Mouse (Mus musculus) cerebellum, adult 2 months (tissue): ENCODE measurements around the gene P4ha2. TPM values are rescaled to one million over a fixed set of nuclear protein-coding genes. Genes with fewer than 3 reads are reported as not detected.

Source experiments
- DNase-seq, 2 experiments: peaks; one replicate each; pipeline ENCODE4 v3.0.0; 2021
- H3K27ac ChIP-seq: fragments of 200-500 bp; 2 replicates; pipeline ENCODE4 v1.5.1; 2012; ENCODE audit warnings: low read length, control low read depth, inconsistent platforms; ENCODE audit not compliant: insufficient read depth
- H3K27me3 ChIP-seq: fragments of 200-500 bp; 2 replicates; pipeline ENCODE4 v1.6.1; 2012; ENCODE audit warnings: inconsistent platforms, mild to moderate bottlenecking, low read length, moderate library complexity; ENCODE audit not compliant: control insufficient read depth, insufficient read depth
- H3K4me1 ChIP-seq: fragments of 200-500 bp; 2 replicates; pipeline ENCODE4 v1.6.1; 2011; ENCODE audit warnings: low read length; ENCODE audit not compliant: control insufficient read depth, insufficient read depth
- H3K4me3 ChIP-seq: fragments of 200-500 bp; replicated peaks from 2 replicates; pipeline ENCODE3; 2011; ENCODE audit warnings: mild to moderate bottlenecking, low read depth, low read length, control low read depth; ENCODE audit not compliant: insufficient read depth
- CTCF ChIP-seq: fragments of 200-500 bp; IDR thresholded peaks from 2 replicates; pipeline ENCODE4 v1.5.1; 2011; ENCODE audit warnings: low read depth, mild to moderate bottlenecking, control low read depth, low read length, moderate library complexity, borderline replicate concordance; ENCODE audit not compliant: insufficient read depth
- POLR2A ChIP-seq: fragments of 200-500 bp; IDR thresholded peaks from 2 replicates; pipeline ENCODE4 v1.6.1; 2011; ENCODE audit warnings: low read length, control low read depth, borderline replicate concordance; ENCODE audit not compliant: insufficient read depth
- WGBS: fragments of 180-500 bp; shearing (Covaris S2); methylation state at CpG from one replicate; pipeline ENCODE4 v1.1.7; 2018; 5-methylcytosine and 5-hydroxymethylcytosine counted together
- polyA plus RNA-seq: library from polyadenylated mRNA; depleted of rRNA; stranded (reverse); fragments of >200 nt; gene quantifications from 2 replicates; pipeline ENCODE4 v1.2.3, GENCODE M21; 2012

Gene P4ha2
- polyA plus RNA-seq, 1 experiment: 13.6 TPM

DNA sequence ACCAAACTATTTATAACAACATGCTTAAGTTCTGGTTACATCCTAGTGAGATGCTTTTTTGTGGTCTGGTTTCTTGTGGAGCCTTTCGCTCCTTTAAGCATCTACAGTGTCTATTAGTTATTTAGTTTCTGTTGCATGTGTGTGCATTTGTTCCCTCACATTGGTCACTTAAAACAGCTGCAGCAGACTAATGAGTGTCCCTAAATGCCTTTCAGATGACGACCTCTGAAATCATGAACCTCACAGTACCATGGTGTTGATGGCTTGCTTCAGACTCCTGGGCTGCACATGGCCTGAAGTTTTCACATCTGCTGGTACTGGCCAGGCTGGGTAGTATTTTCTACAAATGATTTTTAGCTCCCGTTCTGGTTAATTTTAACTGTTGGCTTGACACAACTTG, 53.1 kb downstream of the P4ha2 start:
- Histone ChIP-seq H3K27me3 (no peaks in the 10 kb centered on the region), H3K4me3 (no peak overlapping the region), H3K4me1 (peaks cover 6% of the 10 kb centered on the region), H3K27ac (no peak overlapping the region)
- no peak for DNase-seq
- no peak for TF ChIP-seq CTCF
- no peak for TF ChIP-seq POLR2A
- 93% methylated on average over 3 of the region's 3 CpGs for WGBS

GRCm38 (mm10) chr11:54155864-54156263, 56.0 kb downstream of the P4ha2 start:
- no peak for TF ChIP-seq POLR2A
- no peak for TF ChIP-seq CTCF
- Histone ChIP-seq H3K4me1 (peaks cover 6% of the 10 kb centered on the region), H3K27ac (0 out of 2 replicates have a peak overlapping the region, but pooled peaks have one; percentile 43), H3K27me3 (no peaks in the 10 kb centered on the region), H3K4me3 (no peak overlapping the region)
- 38% methylated on average over 6 of the region's 6 CpGs for whole genome bisulfite sequencing
- DNase-seq: peak; percentile 61 to 87

DNA sequence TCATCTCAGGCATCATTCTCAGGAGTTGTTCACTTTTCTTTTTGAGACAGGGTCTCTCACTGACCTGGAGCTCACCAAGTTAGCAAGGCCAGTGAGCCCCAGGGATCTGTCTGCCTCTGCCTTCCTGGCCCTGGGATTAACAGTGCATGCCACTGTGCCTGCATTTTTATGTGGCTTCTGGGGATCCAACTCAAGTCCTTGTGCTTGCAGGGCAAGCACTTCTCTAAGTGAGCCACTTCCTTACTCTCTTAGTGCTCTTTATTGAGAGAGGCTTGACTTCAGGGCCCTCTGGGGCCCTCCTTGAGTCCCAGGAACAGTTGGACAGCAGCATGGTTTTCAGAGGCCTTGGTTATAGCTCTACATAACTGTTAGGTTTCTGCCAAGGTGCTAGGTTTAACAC, 56.6 kb downstream of the P4ha2 start:
- H3K4me3 ChIP-seq: no peak overlapping the region
- H3K4me1 ChIP-seq: peaks cover 6% of the 10 kb centered on the region
- TF ChIP-seq POLR2A: no peak
- TF ChIP-seq CTCF: no peak
- DNase-seq: no peak
- no peak overlapping the region for H3K27ac ChIP-seq
- no peaks in the 10 kb centered on the region for H3K27me3 ChIP-seq

GRCm38 (mm10) chr11:54157586-54157985, 57.7 kb downstream of the P4ha2 start:
- Histone ChIP-seq H3K4me3 (no peak overlapping the region), H3K4me1 (peaks cover 6% of the 10 kb centered on the region), H3K27me3 (no peaks in the 10 kb centered on the region), H3K27ac (no peak overlapping the region)
- no peak for DNase-seq
- TF ChIP-seq CTCF (no peak), POLR2A (no peak)
- WGBS: 89% methylated on average over 8 of the region's 8 CpGs

DNA sequence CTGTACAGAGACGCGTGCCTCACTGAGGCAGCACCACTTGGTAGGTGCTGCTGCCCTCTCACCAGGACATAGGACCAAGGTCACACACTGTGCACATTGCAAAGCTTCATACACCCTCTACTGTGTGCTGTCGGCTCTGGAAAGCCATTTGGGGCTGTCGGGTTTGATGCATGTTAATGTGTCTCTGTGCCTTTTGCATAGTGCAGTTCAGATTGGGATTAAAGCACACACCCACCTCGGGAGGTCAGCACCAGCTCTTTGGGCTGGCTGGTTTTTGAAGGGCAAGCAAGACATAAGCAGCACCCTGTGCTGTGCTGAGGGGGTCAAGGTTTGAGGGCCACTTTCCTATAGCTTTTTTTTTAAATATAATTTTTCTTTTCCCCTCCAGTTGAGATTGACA, 60.5 kb downstream of the P4ha2 start:
- Histone ChIP-seq H3K4me3 (no peak overlapping the region), H3K27me3 (no peaks in the 10 kb centered on the region), H3K4me1 (peaks cover 6% of the 10 kb centered on the region), H3K27ac (no peak overlapping the region)
- TF ChIP-seq CTCF: no peak
- TF ChIP-seq POLR2A: no peak
- 87% methylated on average over 5 of the region's 5 CpGs for WGBS
- no peak for DNase-seq

DNA sequence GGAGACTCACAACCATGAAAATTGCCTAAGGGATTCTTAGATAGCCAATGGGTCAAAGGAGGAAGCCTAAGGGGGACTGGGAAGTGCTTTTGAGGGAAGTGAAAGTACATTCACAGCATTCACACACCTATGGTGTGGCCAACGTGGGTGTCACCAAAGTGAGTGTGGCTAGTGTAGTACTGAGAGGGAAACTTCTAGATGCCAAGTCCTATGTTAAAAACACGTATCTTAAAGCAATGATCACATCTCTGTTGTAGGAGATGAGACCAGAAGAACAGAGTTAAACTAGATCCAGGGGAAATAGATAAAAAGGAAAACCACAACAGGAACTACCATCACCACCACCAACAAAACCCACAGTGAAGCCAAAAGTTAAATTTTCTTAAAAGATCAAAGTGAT, 61.0 kb downstream of the P4ha2 start:
- H3K27me3 ChIP-seq: no peaks in the 10 kb centered on the region
- no peak overlapping the region for H3K4me3 ChIP-seq
- WGBS: 78% methylated on average over 2 of the region's 2 CpGs
- H3K27ac ChIP-seq: no peak overlapping the region
- TF ChIP-seq POLR2A: no peak
- TF ChIP-seq CTCF: no peak
- DNase-seq: no peak
- H3K4me1 ChIP-seq: peaks cover 2% of the 10 kb centered on the region

DNA sequence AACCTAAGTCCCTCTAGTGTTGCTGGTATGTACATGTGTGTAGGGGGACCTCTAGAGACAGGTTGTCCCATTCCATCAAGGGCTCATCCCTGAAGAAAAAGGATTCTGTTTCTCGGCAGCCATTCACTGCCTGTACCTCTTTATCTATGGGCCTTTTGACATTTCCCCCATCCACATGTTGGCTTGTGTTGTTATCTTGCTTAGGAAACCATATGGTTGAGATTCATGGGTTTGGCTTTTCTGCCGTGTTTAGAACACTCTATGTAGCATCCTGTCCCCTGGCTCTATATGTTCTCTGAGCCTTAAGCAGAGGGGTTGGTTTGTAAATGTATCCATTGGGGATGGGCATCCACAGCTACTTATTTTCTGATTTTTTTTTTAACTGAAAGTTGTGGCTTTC, 61.6 kb downstream of the P4ha2 start:
- 78% methylated on average over 2 of the region's 2 CpGs for WGBS
- TF ChIP-seq POLR2A (no peak), CTCF (no peak)

GRCm38 (mm10) chr11:54162968-54163367, 63.1 kb downstream of the P4ha2 start:
- no peak overlapping the region for H3K4me3 ChIP-seq
- TF ChIP-seq CTCF (no peak), POLR2A (no peak)
- H3K27ac ChIP-seq: no peak overlapping the region
- 90% methylated on average over 1 of the region's 1 CpGs for WGBS
- no peak for DNase-seq
- no peaks in the 10 kb centered on the region for H3K27me3 ChIP-seq
- no peaks in the 10 kb centered on the region for H3K4me1 ChIP-seq

More for the DNA sequence above, 61.6 kb downstream of the P4ha2 start:
- no peak overlapping the region for H3K27ac ChIP-seq
- no peaks in the 10 kb centered on the region for H3K27me3 ChIP-seq
- no peaks in the 10 kb centered on the region; the same call in 1 of the 2 replicates for H3K4me1 ChIP-seq
- no peak overlapping the region for H3K4me3 ChIP-seq
- no peak for DNase-seq
